Mouse (Mus musculus): ENCODE results near the gene Cdc34. TPM values are rescaled to one million over a fixed set of nuclear protein-coding genes. Genes with fewer than 3 reads are reported as not detected.
"Not testable (repeated sequence)": the region's sequence is repeated elsewhere in the genome, so short reads cannot be mapped to it uniquely, and the experiment has no call there.

The Cdc34 gene
- polyA plus RNA-seq, 1 experiment = 180 TPM

GRCm38 (mm10) chr10:79695231-79696128, 13.5 kb downstream of the Cdc34 start:
- no peak for DNase-seq (ENCODE audit: low read depth)

GRCm38 (mm10) chr10:79696129-79696651, 14.2 kb downstream of the Cdc34 start:
- DNase-seq (ENCODE audit: low read depth) = no peak

GRCm38 (mm10) chr10:79697916-79698315, 15.9 kb downstream of the Cdc34 start:
- DNase-seq (ENCODE audit: low read depth) = no peak

- DNase-seq (ENCODE audit: low read depth) = no peak
Measured at GRCm38 (mm10) chr10:79698459-79698858, 16.5 kb downstream of the Cdc34 start.

- DNase-seq (ENCODE audit: low read depth) = no peak
Measured at GRCm38 (mm10) chr10:79700676-79701075, 18.7 kb downstream of the Cdc34 start.

GRCm38 (mm10) chr10:79701443-79702129, 19.6 kb downstream of the Cdc34 start:
- no peak for DNase-seq (ENCODE audit: low read depth)

- DNase-seq (ENCODE audit: low read depth) = not testable (repeated sequence)
Measured at GRCm38 (mm10) chr10:79702970-79703369, 21.0 kb downstream of the Cdc34 start.

- no peak for DNase-seq (ENCODE audit: low read depth)
Measured at GRCm38 (mm10) chr10:79703541-79703940, 21.5 kb downstream of the Cdc34 start.

- no peak for DNase-seq (ENCODE audit: low read depth)
Measured at GRCm38 (mm10) chr10:79704065-79704969, 22.3 kb downstream of the Cdc34 start, which contains the start of gene Bsg. Gene Bsg (plus strand): TSS chr10:79704491.

- no peak for DNase-seq (ENCODE audit: low read depth)
Measured at GRCm38 (mm10) chr10:79704970-79705360, 23.0 kb downstream of the Cdc34 start.

GRCm38 (mm10) chr10:79705951-79706350, 24.0 kb downstream of the Cdc34 start:
- DNase-seq (ENCODE audit: low read depth) = no peak

GRCm38 (mm10) chr10:79706406-79707094, 24.6 kb downstream of the Cdc34 start:
- DNase-seq (ENCODE audit: low read depth) = no peak

GRCm38 (mm10) chr10:79707162-79707561, 25.2 kb downstream of the Cdc34 start:
- DNase-seq (ENCODE audit: low read depth) = no peak

GRCm38 (mm10) chr10:79707759-79708158, 25.8 kb downstream of the Cdc34 start:
- no peak for DNase-seq (ENCODE audit: low read depth)

- no peak for DNase-seq (ENCODE audit: low read depth)
Measured at GRCm38 (mm10) chr10:79708668-79709067, 26.7 kb downstream of the Cdc34 start.

GRCm38 (mm10) chr10:79709307-79709706, 27.3 kb downstream of the Cdc34 start:
- no peak for DNase-seq (ENCODE audit: low read depth)

GRCm38 (mm10) chr10:79712029-79712428, 30.0 kb downstream of the Cdc34 start:
- DNase-seq (ENCODE audit: low read depth) = no peak

- no peak for DNase-seq (ENCODE audit: low read depth)
Measured at GRCm38 (mm10) chr10:79712499-79713126, 30.6 kb downstream of the Cdc34 start.

- no peak for DNase-seq (ENCODE audit: low read depth)
Measured at GRCm38 (mm10) chr10:79713163-79713562, 31.2 kb downstream of the Cdc34 start.

- DNase-seq (ENCODE audit: low read depth) = no peak
Measured at GRCm38 (mm10) chr10:79714996-79715395, 33.0 kb downstream of the Cdc34 start.

All from gonadal fat pad, adult 2 months (tissue).